Mouse (Mus musculus) MEL (cell line): ENCODE results near the gene Adam12. TPM values are rescaled to one million over a fixed set of nuclear protein-coding genes. Genes with fewer than 3 reads are reported as not detected.

Experiments used
- DNase-seq: peaks from one replicate; pipeline ENCODE4 v3.0.0; 2011; ENCODE audit warnings: low read depth, low spot score
- H3K27ac ChIP-seq: 2 replicates; pipeline ENCODE4 v1.5.1; 2012; ENCODE audit warnings: low read depth, mild to moderate bottlenecking, control low read depth, low read length, moderate library complexity; ENCODE audit not compliant: control insufficient read depth
- H3K27me3 ChIP-seq, 2 experiments: fragments of 150-350 bp in 1 of 2; sonication (generic) in 1 of 2; 2 replicates each; pipeline ENCODE4 v1.6.1; 2012; ENCODE audit warnings: low read length in 2 of 2, mild to moderate bottlenecking in 2 of 2, improper control_type of control experiment in 1 of 2, moderate library complexity in 1 of 2; ENCODE audit not compliant: insufficient read depth in 2 of 2, control insufficient read depth in 1 of 2
- H3K36me3 ChIP-seq, 2 experiments: 2 replicates each; pipeline ENCODE4 v1.6.1; 2012 to 2014; ENCODE audit warnings: low read length in 2 of 2, improper control_type of control experiment in 1 of 2, inconsistent platforms in 1 of 2, mild to moderate bottlenecking in 1 of 2; ENCODE audit not compliant: insufficient read depth in 2 of 2, control insufficient read depth in 1 of 2
- H3K4me1 ChIP-seq, 2 experiments: fragments of 150-350 bp in 1 of 2; sonication (generic) in 1 of 2; 2 replicates each; pipeline ENCODE4 v1.6.1; 2012; ENCODE audit warnings: low read length in 2 of 2, improper control_type of control experiment in 1 of 2, mild to moderate bottlenecking in 1 of 2; ENCODE audit not compliant: insufficient read depth in 2 of 2, control insufficient read depth in 1 of 2
- H3K4me3 ChIP-seq, 2 experiments: fragments of 150-350 bp in 1 of 2; sonication (generic) in 1 of 2; 2 replicates each; pipeline ENCODE4 v1.5.1; 2012; ENCODE audit warnings: low read depth in 2 of 2, low read length in 2 of 2, mild to moderate bottlenecking in 2 of 2, moderate library complexity in 2 of 2, control low read depth in 1 of 2, improper control_type of control experiment in 1 of 2; ENCODE audit not compliant: control insufficient read depth in 1 of 2, insufficient read depth in 1 of 2
- H3K79me2 ChIP-seq: 2 replicates; pipeline ENCODE4 v1.6.1; 2012; ENCODE audit warnings: mild to moderate bottlenecking, low read length, moderate library complexity; ENCODE audit not compliant: control insufficient read depth, poor library complexity, insufficient read depth
- H3K9ac ChIP-seq: 2 replicates; pipeline ENCODE4 v1.6.1; 2012; ENCODE audit warnings: low read depth, mild to moderate bottlenecking, control low read depth, low read length, moderate library complexity; ENCODE audit not compliant: control insufficient read depth, poor library complexity, severe bottlenecking
- H3K9me3 ChIP-seq: fragments of 150-350 bp; sonication (generic); replicated peaks from 2 replicates; pipeline ENCODE4 v1.6.1; 2012; ENCODE audit warnings: mild to moderate bottlenecking, low read length, improper control_type of control experiment, moderate library complexity; ENCODE audit not compliant: insufficient read depth
- CHD1 ChIP-seq: IDR thresholded peaks from 2 replicates; pipeline ENCODE4 v1.6.1; 2012; ENCODE audit warnings: low read depth, mild to moderate bottlenecking, inconsistent platforms, low read length, improper control_type of control experiment
- CHD2 ChIP-seq: IDR thresholded peaks from 2 replicates; pipeline ENCODE4 v1.6.1; 2011; ENCODE audit warnings: low read length, improper control_type of control experiment
- E2F4 ChIP-seq: IDR thresholded peaks from 2 replicates; pipeline ENCODE4 v1.6.1; 2011; ENCODE audit warnings: low read depth, low read length, improper control_type of control experiment, borderline replicate concordance
- HCFC1 ChIP-seq: IDR thresholded peaks from 2 replicates; pipeline ENCODE4 v1.6.1; 2012; ENCODE audit warnings: low read depth, mild to moderate bottlenecking, inconsistent platforms, low read length, improper control_type of control experiment, moderate library complexity
- JUND ChIP-seq: IDR thresholded peaks from 2 replicates; pipeline ENCODE4 v1.6.1; 2011; ENCODE audit warnings: low read depth, mild to moderate bottlenecking, improper control_type of control experiment, low read length
- KAT2A ChIP-seq: conservative IDR thresholded peaks from 2 replicates; pipeline ENCODE4 v1.6.1; 2012; ENCODE audit warnings: low read depth, low read length, improper control_type of control experiment, inconsistent platforms
- MEF2A ChIP-seq: IDR thresholded peaks from 2 replicates; pipeline ENCODE4 v1.6.1; 2014; ENCODE audit warnings: low read depth, mild to moderate bottlenecking, inconsistent platforms, low read length, improper control_type of control experiment; ENCODE audit not compliant: poor library complexity, insufficient replicate concordance, severe bottlenecking; ENCODE audit errors: extremely low read depth
- POLR2A ChIP-seq, 2 experiments: IDR thresholded peaks; 2 replicates each; pipeline ENCODE4 v1.6.1; 2011 to 2012; ENCODE audit warnings: low read length in 2 of 2, mild to moderate bottlenecking in 2 of 2, control low read depth in 1 of 2, improper control_type of control experiment in 1 of 2, low read depth in 1 of 2, moderate library complexity in 1 of 2; ENCODE audit not compliant: control insufficient read depth in 1 of 2, insufficient read depth in 1 of 2, poor library complexity in 1 of 2
- POLR2AphosphoS2 ChIP-seq: IDR thresholded peaks from 2 replicates; pipeline ENCODE4 v1.6.1; 2011; ENCODE audit warnings: low read length, improper control_type of control experiment
- SMC3 ChIP-seq: IDR thresholded peaks from 2 replicates; pipeline ENCODE4 v1.6.1; 2011; ENCODE audit warnings: low read depth, low read length, improper control_type of control experiment
- UBTF ChIP-seq: IDR thresholded peaks from 2 replicates; pipeline ENCODE4 v1.6.1; 2012; ENCODE audit warnings: low read depth, mild to moderate bottlenecking, inconsistent platforms, low read length, improper control_type of control experiment, moderate library complexity, borderline replicate concordance; ENCODE audit not compliant: insufficient read depth
- ZC3H11A ChIP-seq: IDR thresholded peaks from 2 replicates; pipeline ENCODE4 v1.6.1; 2012; ENCODE audit warnings: low read depth, mild to moderate bottlenecking, inconsistent platforms, low read length, improper control_type of control experiment
- ZKSCAN1 ChIP-seq: IDR thresholded peaks from 2 replicates; pipeline ENCODE4 v1.6.1; 2012; ENCODE audit warnings: low read depth, mild to moderate bottlenecking, inconsistent platforms, low read length, improper control_type of control experiment, moderate library complexity
- ZMIZ1 ChIP-seq: IDR thresholded peaks from 2 replicates; pipeline ENCODE4 v1.6.1; 2012; ENCODE audit warnings: low read depth, mild to moderate bottlenecking, inconsistent platforms, low read length, improper control_type of control experiment, moderate library complexity
- ZNF384 ChIP-seq: IDR thresholded peaks from 2 replicates; pipeline ENCODE4 v1.6.1; 2012; ENCODE audit warnings: low read depth, mild to moderate bottlenecking, inconsistent platforms, low read length, improper control_type of control experiment
- polyA plus RNA-seq, 2 experiments: library from polyadenylated mRNA; stranded (reverse) in 1 of 2; unstranded in 1 of 2; fragments of >175 nt in 1 of 2; fragments of >200 nt in 1 of 2; gene quantifications; 2 replicates each; pipeline versions ENCODE4 v1.2.1 to v1.2.4; 2012; ENCODE audit warnings: low replicate concordance in 2 of 2, low read depth in 1 of 2; ENCODE audit not compliant: insufficient read length in 2 of 2, insufficient read depth in 1 of 2, missing spikeins in 1 of 2
- total RNA-seq: library from RNA; depleted of rRNA; stranded (reverse); fragments of 300-350 nt; gene quantifications from 2 replicates; pipeline ENCODE4 v1.2.3, GENCODE M21; 2012

Gene Adam12
- total and polyA plus RNA-seq, 3 experiments, result not detected

DNA sequence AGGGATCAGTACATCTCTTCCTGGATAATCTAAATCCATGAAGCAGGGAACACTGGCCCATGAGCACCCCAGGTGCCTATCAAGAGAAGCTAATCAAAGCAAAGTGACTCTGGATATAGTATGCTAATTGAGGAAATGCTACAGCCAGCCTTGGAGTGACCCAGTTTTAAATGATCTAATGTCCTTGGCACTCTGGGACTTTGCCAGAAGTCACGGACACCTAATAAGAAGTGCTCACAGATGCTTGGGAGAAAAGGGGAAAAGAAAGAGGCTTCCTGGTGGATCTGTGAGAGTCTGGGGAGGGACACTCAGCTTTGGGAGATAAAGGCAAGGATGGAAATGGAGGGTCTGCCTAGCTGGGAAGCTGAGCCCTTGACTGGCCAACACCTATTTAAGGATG lies 181.6 kb downstream of the Adam12 start:
- H3K9ac ChIP-seq, result no peak overlapping the region
- no peak overlapping the region for H3K27ac ChIP-seq
- H3K9me3 ChIP-seq, result no peaks in the 10 kb centered on the region
- H3K4me1 ChIP-seq, result no peaks in the 10 kb centered on the region
- H3K36me3 ChIP-seq, result no peaks in the 10 kb centered on the region
- TF ChIP-seq CHD2 (no peak), ZNF384 (no peak)
- no peaks in the 10 kb centered on the region for H3K79me2 ChIP-seq
- no peak overlapping the region for H3K4me3 ChIP-seq
- DNase-seq, result no peak
- no peaks in the 10 kb centered on the region for H3K27me3 ChIP-seq

- Histone ChIP-seq H3K9me3 (no peaks in the 10 kb centered on the region), H3K9ac (no peak overlapping the region), H3K4me1 (no peaks in the 10 kb centered on the region), H3K27ac (no peak overlapping the region), H3K36me3 (no peaks in the 10 kb centered on the region), H3K27me3 (no peaks in the 10 kb centered on the region; a peak in 1 of 4 replicates), H3K4me3 (no peak overlapping the region), H3K79me2 (no peaks in the 10 kb centered on the region)
- DNase-seq, result no peak
- TF ChIP-seq KAT2A, result no peak
- TF ChIP-seq CHD2, result no peak
- TF ChIP-seq ZC3H11A, result no peak
- no peak for TF ChIP-seq POLR2A (IDR thresholded peaks at IDR 0.05; ENCODE audit: control insufficient read depth in 1 of 2, insufficient read depth in 1 of 2, low read depth in 1 of 2, low read length in 2 of 2, poor library complexity in 1 of 2)
- TF ChIP-seq JUND, result no peak
Observed at GRCm38 (mm10) chr7:134046376-134046775, 185.6 kb downstream of the Adam12 start.

- Histone ChIP-seq H3K27ac (no peak overlapping the region), H3K4me1 (no peaks in the 10 kb centered on the region), H3K36me3 (no peaks in the 10 kb centered on the region), H3K9me3 (no peaks in the 10 kb centered on the region), H3K79me2 (no peaks in the 10 kb centered on the region), H3K27me3 (no peaks in the 10 kb centered on the region; a peak in 1 of 4 replicates)
- DNase-seq, result no peak
- TF ChIP-seq UBTF (no peak), ZC3H11A (no peak), ZMIZ1 (no peak), SMC3 (no peak), CHD1 (no peak), ZKSCAN1 (no peak), JUND (no peak), MEF2A (no peak), POLR2A (IDR thresholded peaks at IDR 0.05; ENCODE audit: control insufficient read depth in 1 of 2, insufficient read depth in 1 of 2, low read depth in 1 of 2, low read length in 2 of 2, poor library complexity in 1 of 2) (no peak), POLR2AphosphoS2 (no peak), E2F4 (no peak), HCFC1 (no peak)
- TF ChIP-seq, all 39 proteins: peak for 0
- H3K4me3 ChIP-seq, result no peak overlapping the region
- no peak overlapping the region for H3K9ac ChIP-seq
Observed at GRCm38 (mm10) chr7:134043576-134043975, 188.4 kb downstream of the Adam12 start.
